Comparison of ENCODE assay signal across 34 mouse cellular contexts in genomic region chr9:28190751-28191150, GRCm38 (mm10).
"Had no signal": no experiment of that assay in that cellular context is flagged by ENCODE, and none has a peak within 500 bp of the region (broad histone marks: within the 10 kb centered on the region; RNA-seq: fewer than 3 reads in every experiment).

No protein-coding gene starts in this region.

- H3K4me1 ChIP-seq: heart, embryonic 10.5 days; heart, embryonic 12.5 days; heart, embryonic 13.5 days; heart, embryonic 15.5 days; hindbrain, embryonic 10.5 days; hindbrain, embryonic 12.5 days; hindbrain, embryonic 13.5 days; hindbrain, embryonic 15.5 days; intestine, embryonic 15.5 days; kidney, embryonic 15.5 days had no signal

- DNase-seq: heart, postnatal 10 days; heart, postnatal 14 days; heart, postnatal 36 days; heart, postnatal 4 days; kidney, adult 11 months; kidney, adult 18-20 months; kidney, adult 2 months; kidney, adult 8-10 months; kidney, adult 9 months; kidney, postnatal 10 days; kidney, postnatal 14 days; kidney, postnatal 25 days; kidney, postnatal 36 days; kidney, postnatal 4 days; layer of hippocampus, postnatal 36 days had no signal

- ATAC-seq: hindbrain, embryonic 16.5 days; hindbrain, postnatal 0 days; inflammation-experienced regulatory T-cells, adult 6 months; intestine, embryonic 15.5 days; intestine, embryonic 16.5 days; intestine, postnatal 0 days had no signal

- H3K9me3 ChIP-seq: heart, embryonic 10.5 days; heart, embryonic 12.5 days; heart, embryonic 13.5 days; heart, embryonic 15.5 days; hindbrain, embryonic 10.5 days; hindbrain, embryonic 12.5 days; hindbrain, embryonic 13.5 days; hindbrain, embryonic 15.5 days; intestine, embryonic 15.5 days; kidney, embryonic 15.5 days had no signal

- H3K9ac ChIP-seq: heart, embryonic 12.5 days; heart, embryonic 13.5 days; heart, embryonic 15.5 days; hindbrain, embryonic 12.5 days; hindbrain, embryonic 13.5 days; hindbrain, embryonic 14.5 days; hindbrain, embryonic 15.5 days; intestine, embryonic 15.5 days; kidney, embryonic 15.5 days had no signal

- H3K4me2 ChIP-seq: heart, embryonic 11.5 days; heart, embryonic 12.5 days; heart, embryonic 13.5 days; heart, embryonic 15.5 days; hindbrain, embryonic 12.5 days; hindbrain, embryonic 13.5 days; hindbrain, embryonic 14.5 days; hindbrain, embryonic 15.5 days; intestine, embryonic 15.5 days; kidney, embryonic 15.5 days had no signal

- H3K36me3 ChIP-seq: heart, embryonic 10.5 days; heart, embryonic 12.5 days; heart, embryonic 13.5 days; heart, embryonic 15.5 days; hindbrain, embryonic 10.5 days; hindbrain, embryonic 12.5 days; hindbrain, embryonic 13.5 days; hindbrain, embryonic 15.5 days; intestine, embryonic 15.5 days; kidney, embryonic 15.5 days had no signal

- H3K27me3 ChIP-seq: heart, embryonic 12.5 days; heart, embryonic 13.5 days; heart, embryonic 15.5 days; hindbrain, embryonic 12.5 days; hindbrain, embryonic 13.5 days; hindbrain, embryonic 15.5 days; intestine, embryonic 15.5 days; kidney, embryonic 15.5 days had no signal

- H3K27ac ChIP-seq: heart, embryonic 10.5 days; heart, embryonic 13.5 days; heart, embryonic 15.5 days; hindbrain, embryonic 10.5 days; hindbrain, embryonic 12.5 days; hindbrain, embryonic 13.5 days; hindbrain, embryonic 14.5 days; hindbrain, embryonic 15.5 days; hindbrain, postnatal 0 days; intestine, embryonic 15.5 days; kidney, embryonic 15.5 days; kidney, postnatal 0 days; left cerebral cortex, adult 2 months had no signal

- H3K4me3 ChIP-seq: heart, embryonic 10.5 days; heart, embryonic 12.5 days; heart, embryonic 13.5 days; heart, embryonic 15.5 days; hindbrain, embryonic 10.5 days; hindbrain, embryonic 12.5 days; hindbrain, embryonic 13.5 days; hindbrain, embryonic 15.5 days; intestine, embryonic 15.5 days; kidney, embryonic 15.5 days; left cerebral cortex, adult 2 months had no signal
